Mouse (Mus musculus) spleen, postnatal 4 days (tissue): ENCODE measurements at regions not wholly inside any gene's neighbourhood (a gene's known extent, or its start where the extent isn't known, plus 50 kb on each side); places are given as distances from the start of the nearest gene placed in this dataset.
A peak's percentile ranks its signal among the peaks of the same experiment; 100 is the strongest.
"Not testable (repeated sequence)": the region's sequence is repeated elsewhere in the genome, so short reads cannot be mapped to it uniquely, and the experiment has no call there.

Experiments used
- DNase-seq, 2 experiments: peaks; one replicate each; pipeline ENCODE4 v3.0.0; 2022; ENCODE audit warnings: low spot score in 2 of 2

DNA sequence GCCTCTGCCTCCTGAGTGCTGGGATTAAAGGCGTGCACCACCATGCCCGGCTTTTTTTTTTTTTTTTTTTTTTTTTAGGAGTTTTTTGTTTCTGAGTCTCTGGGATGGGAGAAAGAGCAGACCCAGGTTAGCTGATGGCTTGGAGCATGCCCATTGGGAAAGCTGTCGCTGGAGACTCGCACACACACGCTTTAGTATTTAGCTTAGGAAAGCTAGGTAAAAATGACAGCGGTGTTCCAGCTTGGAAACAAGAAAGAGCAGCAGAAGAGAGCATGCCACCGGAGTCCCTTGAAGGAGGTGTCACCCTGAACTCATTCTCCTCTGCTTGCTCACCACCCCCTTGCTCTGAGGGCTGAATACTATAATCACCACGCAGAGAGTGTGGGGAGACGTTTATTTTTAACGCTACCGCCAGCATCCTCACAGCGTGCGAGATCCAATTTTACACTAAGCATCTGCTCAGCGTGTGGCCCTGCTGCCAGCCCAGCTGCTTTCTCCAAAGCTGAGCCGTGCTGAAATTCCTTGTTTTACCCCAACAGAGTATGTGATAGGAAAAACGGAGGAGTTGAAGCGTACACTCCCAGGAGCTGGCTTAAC is 95.9 kb upstream of the Map3k1 start:
- DNase-seq: no peak

DNA sequence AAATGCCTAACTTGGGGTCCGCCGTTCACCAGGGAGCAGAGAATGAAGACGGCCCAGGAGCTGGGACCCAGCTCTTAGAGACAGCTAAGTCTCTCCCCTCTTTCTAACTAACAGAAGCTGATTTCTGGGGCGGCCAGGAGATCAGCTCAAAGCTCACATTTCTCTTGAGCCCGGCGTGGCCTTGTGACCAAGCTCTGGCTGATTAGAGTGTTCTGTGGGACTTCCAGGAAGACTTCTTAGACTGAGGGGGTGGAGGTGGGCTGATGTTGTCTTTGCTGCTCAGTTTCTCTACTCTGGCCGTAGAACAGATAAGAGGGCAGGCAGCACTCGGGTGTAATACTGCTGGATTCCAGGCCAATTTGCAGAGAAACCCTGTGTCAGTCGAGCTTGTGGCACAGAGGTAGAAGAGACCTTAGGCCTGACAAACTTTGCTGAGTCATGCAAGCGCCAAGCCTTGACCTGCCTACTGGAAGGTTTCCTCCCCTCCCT is 96.5 kb upstream of the Map3k1 start:
- DNase-seq: peak; percentile 77 to 85

DNA sequence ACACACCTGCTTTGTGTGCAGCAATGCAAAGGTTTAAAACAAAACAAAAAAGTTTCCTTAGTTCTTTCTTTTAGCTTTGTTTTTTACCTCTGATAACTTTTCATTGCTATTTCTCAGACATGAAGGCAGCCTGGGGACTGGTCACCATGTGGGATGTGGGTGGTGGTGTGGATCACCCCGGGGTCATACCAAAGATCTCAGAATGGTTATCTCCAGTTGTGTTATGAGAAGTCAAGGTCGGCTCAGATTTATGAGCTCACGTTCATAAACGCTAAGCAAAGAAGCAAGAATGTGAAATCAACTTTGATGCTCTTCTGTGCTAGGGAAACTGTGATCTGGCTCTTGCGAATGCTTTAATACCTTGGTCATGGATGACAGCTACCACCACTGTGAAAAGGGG is 102.3 kb upstream of the Map3k1 start:
- no peak for DNase-seq

DNA sequence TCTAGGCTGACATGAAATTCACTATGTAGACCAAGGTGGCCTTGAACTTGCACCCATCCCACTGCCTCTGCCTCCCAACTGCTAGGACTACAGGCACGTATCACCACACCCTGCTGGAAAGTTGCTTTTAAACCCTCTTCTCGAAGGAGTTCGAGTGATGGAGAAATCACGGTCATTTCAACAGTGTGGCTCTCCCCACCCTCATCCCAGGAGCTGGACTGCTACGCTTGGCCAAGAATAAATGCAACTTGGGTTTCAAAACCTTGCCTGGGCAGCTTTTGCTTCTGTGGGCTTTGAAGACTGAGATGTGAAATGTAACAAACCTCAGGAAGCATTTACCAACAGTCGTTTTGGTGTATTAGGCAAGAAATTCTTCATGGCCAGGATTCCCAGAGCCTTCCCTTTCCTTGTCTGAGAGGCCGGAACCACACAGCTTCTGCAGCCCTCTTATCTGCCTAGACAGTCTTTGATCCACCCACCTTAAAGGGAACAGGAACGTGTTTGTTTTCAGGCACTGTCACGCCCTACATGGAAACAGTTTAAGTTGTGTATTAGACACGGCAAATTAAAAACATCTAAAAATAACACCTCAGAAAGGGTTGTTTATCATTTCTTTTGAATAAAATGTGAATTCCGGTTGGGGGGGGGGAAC is 103.0 kb upstream of the Map3k1 start:
- no peak for DNase-seq

DNA sequence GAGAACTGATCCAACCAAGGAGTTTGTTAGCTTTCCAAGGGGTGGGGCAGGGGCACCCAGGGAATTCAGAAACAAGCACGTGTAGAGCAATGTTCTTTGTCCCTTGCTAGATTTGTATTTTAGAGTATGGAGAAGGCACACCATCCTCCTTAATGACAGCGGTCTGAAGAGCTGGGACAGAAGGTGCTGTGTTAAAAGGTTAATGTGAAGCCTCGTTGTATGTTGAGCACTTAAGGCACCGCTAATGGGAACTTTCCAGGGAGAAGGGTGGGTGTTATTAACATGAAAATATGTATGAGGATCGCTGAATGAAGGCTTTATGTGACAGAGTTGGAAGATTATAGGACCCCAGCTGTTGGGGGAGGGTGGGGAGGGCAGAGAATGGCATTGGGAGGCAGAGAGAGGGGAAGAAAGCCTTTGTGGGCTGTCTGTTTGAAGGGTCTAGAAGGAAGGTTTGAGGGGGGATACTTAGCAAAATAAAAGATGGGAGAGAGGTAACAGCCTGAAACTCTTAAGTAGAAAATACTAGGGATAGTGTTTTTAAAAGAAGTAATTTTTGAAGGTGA is 105.6 kb upstream of the Map3k1 start:
- DNase-seq: no peak

DNA sequence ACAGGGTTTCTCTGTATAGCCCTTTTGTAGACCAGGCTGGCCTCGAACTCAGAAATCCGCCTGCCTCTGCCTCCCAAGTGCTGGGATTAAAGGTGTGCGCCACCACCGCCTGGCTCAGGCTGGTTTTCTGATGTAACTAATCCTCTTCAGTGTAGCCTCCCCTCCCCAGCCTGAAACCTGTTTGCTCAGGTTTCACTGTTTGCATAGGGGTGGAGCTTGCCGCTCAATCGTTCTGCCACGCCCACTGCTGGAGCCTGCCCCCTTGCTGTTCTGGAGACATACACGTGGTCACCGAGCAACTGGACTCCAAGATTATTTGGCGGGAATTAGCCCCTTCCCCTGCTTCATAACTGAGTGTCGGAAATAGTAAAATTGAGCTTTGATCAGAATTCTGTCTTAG is 110.6 kb upstream of the Map3k1 start:
- not testable (repeated sequence) for DNase-seq

DNA sequence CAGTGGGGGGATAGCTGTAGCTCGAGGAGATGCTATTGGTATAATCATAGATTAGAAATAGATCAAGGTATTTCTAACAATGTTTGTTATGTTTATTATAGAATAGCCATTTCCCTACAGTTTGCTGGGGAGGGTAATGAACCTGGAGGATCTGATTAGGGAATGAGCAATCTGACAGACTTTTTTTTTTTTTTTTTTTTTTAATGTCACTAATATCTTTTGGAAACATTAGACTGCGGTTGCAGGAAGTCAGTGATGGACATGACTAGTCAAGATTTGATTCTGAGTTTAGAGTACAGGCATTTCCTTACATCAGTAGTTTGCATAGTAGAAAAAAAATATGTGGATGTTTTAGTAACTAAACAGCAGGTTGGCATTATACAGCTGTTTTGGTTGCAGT is 111.7 kb upstream of the Map3k1 start:
- no peak for DNase-seq

DNA sequence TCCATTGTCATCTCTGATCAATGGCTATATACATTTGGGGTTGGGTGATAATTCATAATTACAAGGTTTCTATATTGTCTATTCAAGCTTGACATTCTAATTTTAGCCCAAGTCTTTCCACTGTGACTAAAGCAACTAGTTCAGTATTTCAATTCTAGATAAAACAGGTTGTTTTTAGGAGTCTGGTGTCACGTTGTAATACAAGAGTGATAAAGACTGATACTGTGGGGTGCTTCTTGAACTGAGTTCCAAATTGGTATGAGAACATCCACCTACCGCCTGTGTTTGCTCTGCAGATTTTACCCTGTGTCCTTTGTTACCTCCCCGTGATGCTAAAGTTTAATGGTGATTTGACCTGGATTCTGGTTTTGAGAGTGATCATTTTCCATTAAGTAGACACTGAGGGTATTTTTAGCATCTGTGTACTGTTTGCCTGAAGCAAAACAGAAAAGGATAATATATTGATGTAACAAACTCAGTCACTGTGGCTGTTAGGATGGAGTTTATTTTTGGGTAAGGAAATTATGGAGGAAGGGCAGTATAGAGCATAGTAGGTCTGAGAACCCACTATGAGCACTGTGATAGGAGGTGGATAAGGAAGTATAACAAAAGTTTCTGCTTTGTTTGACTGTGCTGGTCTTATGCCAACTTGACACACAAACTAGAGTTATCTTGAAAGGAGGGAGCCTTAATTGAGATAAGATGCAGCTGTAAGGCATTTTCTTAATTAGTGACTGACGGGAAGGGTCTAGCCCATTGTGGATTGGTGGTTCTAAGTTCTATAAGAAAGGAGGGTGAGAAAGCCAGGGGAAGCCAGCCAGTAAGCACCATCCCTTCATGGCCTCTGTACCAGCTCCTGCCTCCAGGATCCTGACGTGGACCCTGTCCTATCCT is 112.6 kb upstream of the Map3k1 start:
- DNase-seq: no peak

DNA sequence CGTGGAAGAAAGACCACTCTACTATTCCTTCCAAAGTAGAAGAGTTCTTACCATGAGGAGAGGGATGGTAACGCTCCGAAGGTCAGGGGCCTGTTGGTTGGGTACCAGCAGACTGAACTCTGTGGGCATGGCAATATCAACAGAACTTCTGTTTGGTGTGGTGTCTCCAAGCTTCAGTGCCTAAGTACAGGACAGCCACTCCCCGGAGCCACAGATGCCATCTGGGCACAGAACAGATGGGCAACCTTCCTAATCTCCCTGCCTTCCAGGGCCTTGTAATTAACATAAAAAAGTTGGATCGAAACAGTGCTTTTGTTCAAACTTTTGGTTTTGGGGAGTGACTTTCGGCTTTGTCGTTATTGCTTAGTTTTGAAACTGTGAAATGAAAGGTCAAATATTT is 116.6 kb upstream of the Map3k1 start:
- DNase-seq: no peak

DNA sequence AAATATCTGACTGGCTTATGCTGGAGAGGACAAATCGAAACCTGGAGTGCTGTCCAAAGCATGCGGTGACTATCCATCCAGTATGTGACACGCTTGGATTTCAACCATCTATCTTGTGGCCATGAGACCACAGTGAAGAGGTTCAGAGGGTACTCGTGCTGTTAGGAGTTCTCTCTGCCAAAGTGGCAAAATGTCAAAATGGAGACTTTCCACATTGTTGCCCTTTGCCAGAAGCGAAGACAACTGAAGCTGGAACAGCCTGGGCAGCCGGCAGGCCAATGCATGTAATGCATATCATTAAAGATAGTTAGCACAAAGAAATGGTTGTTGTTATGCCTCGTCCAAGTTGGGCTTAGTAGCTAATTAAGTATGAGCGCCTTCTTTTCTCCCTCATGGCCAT is 118.0 kb upstream of the Map3k1 start:
- DNase-seq: no peak

DNA sequence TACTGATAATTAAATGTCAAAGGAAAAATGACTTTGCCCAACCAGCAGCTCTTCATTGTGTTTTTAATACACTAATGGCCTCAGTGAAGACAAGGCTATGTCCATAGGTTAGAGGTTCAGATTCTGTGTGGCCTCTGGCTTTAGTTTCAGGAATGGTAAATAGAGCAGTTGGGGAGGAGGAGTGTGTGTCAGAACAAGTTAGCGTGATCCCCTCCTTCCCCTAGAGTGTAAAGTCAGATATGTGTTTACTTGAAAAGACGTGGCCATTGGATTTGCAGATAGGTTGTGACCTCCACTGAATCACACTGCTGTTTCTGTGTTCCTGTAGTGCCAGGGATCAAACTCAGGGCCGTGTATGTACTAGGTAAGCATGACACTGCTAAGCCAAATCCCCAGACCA is 118.7 kb upstream of the Map3k1 start:
- no peak for DNase-seq

DNA sequence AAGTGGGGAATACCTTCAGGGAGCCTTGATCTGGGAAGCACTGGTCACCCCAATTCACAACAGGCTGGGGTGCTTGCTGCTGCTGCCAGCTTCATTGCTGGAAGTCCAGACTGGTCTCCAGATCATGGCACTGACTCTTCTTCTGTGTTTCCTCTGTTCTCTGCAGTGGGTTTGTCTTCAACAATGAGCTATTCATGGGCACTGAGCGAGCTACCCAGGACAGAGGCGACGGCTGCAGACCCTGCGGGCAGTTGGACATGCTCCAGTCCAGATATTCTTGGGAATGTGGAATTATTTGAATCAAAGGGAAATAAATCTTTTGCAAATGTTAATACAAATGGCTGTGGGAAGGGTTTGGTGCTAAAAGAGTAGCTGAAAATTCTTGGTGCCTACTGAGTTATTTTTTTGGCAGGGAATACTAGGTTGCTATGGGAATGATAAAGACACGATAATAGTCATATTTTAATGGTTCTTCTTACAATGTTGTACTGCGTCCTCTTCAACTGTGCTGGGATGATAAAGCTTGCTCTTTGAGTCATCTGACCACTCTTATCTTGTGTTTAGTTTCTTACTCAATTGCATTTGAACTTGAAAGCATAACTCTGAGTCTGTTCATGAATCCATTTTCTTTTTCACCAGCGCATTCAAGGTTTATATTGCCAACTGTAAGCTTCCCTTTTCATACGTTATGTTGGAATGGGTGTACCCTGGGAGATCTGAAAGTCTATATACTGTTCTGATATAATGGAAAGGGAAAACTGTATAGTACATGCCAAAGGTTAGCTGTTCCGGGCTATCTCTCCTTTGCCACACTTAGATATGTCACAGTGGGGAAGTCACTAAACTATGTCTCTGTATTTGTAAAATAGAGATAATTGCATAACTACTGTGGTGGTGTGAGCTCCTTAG is 120.1 kb upstream of the Map3k1 start:
- no peak for DNase-seq

DNA sequence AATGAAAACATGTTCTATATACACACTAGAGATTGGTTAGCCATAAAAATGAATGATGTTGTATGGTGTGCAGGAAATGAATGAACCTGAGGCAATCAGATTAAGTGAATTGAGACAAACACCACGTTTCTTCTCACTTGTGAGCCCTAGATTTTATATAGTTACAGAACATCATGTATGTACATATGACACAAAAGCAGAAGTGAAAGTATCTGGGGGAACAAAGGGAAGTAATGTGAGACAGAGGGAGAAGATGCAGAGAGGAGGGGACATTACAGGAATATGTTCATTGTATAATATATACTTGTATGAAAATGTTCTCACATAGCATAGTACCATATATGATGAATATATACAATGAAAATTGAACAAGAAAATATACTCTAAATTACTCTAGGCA is 121.1 kb upstream of the Map3k1 start:
- DNase-seq: no peak

DNA sequence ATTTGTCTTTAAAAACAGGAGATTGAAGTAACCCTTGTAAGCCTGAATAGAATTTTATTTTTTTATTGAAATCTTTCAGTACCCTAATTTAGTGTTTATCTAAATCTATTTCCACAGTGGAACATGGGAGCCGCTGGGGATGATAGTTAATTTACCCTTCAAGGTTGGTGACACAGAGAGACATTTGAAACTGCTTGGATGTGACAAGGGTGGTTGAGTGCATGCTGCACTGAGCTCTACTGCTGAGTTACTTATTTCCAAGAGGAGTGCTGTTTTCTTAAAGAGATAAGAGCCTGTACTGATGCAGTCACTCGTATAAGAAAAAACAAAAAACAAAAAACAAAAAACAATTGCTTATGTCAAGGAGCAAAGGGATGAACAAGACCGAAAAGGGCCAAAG is 123.7 kb upstream of the Map3k1 start:
- DNase-seq: no peak

DNA sequence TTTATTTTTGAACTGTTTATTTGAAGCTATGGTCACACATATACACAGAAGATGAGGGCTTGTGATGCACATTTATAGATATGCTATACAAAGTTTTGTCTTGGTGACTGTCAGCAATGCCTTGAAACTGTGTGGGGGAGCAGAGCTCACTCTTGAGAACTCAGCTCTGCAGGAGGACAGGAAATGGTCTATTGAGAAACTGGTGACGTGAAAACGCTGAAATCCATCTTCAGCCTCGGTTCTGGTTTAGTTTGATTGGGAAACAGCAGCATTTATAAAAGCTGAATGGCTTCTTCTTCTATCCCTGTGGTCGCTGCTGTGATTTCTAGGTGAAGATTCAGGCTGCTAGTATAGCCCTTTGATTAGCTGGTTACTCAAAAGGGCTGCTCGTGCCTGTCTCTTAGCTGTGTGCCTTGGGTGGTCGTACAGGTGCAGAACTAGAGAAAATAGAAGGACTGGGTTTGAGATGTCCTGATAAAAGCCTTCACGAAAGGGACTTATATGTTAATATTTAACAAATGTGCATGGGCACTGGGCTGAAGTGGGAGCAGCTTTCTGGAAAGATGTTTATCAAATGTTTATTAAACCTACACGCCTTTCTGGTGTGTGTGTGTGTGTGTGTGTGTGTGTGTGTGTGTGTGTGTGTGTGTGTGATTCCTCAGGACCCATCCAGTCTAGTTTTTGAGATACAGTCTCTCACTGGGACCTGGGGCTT is 124.9 kb upstream of the Map3k1 start:
- no peak for DNase-seq

DNA sequence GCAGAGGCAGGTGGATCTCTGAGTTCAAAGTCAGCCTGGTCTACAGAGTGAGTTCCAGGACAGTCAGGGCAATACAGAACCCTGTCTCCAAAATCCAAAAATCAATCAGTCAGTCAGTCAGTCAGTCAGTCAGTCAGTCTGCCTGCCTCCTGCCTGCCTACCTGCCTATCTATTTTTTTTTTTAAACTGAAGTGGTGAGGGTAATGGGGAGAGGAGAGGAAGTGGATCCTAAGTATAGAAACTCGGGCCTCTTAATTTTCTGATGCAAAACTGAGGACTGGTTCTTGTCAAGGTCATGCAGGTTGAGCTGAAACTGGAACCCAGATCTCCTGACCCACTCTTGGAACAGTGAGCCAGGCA is 126.9 kb upstream of the Map3k1 start:
- no peak for DNase-seq

DNA sequence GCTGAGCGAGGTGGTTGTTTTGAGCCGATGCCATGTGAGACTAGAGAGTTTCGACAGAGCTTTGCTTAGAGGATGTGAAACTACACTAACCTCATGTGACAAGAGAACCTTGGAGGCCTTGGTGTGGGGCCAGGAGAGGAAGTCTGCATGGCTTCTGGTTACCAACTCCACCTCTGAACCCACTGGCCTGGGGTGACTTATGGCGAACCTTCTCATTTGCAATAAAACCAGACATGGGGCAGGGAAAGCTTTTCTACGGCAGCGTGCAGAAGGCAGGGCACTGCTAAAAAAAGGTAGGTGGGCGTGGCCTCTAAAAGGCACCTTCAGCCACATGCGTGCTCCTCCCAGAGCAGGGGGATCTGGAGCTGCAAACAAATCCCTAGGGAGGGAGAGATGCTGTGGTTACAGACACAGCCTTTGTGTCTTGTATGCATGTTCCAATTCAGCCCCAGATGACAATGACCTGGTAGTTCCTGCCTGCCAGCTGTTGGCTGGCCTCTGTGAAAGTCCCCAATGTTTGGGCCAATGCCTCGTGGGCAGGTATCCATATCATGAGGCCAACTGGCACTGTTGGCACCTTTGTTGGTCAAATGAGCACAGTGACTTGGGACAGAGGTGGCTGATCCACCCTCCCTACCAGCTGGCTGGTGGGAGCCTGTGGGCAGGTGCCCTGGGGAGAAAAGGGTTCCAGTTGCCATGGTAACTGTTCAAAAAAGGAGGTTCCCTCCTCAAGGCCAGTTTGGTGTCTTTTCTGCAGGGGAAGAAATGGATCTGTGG is 127.5 kb upstream of the Map3k1 start:
- peak; percentile 68 to 80 for DNase-seq

DNA sequence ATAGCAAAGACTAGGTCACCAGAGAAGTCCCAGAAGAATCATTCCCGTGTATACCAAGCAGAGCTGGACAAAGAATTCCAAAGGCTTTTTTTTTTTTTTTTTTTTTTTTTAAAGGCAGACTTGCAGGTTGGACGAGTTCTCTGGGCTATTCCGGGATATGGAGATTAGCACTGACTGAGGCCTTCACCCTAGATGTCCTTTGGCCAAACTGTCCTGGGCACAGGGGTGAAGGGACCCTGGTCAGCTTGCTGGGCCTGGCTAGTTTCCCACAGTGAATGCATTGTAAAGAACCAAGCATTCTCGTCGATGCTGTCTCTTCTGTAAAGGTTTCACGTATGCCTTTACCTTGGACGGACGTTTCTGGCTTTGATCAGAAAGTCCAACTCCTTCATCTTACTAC is 128.2 kb upstream of the Map3k1 start:
- DNase-seq: no peak

DNA sequence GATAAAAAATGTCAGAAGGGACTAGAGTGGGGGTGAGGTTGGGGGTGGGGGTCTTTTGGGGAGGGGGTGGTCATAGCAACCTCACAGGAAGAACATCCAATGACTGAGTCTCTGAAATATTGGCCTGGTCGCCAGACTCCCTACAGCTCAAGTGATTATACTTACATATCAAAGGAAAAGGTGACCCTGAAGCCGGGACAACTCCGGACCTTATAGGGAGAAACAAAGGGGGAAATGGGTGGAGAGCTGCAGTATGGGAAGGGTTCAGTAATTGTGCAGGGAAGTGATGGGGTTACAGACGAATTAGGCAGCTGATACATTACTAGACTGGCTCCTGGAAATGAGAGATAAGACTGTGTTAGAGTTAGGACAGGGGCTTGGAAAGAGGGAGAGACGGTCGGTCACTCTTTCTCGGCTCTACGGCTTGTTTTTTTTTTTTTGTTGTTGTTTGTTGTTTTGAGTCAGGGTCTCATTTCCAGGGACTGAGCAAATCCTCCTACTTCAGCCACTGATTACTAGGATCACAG is 130.2 kb upstream of the Map3k1 start:
- no peak for DNase-seq
